Mouse (Mus musculus): ENCODE results near the gene Snrpd3.

GRCm38 (mm10) chr10:75473411-75473810 is 43.9 kb upstream of the Snrpd3 start:
- TF ChIP-seq CTCF (IDR thresholded peaks at IDR 0.05; ENCODE audit: low read depth, low read length) (no peak), POLR2A (IDR thresholded peaks at IDR 0.05; ENCODE audit: insufficient read depth, low read length) (no peak)
